Mouse (Mus musculus): ENCODE data around the gene Ace.

DNA sequence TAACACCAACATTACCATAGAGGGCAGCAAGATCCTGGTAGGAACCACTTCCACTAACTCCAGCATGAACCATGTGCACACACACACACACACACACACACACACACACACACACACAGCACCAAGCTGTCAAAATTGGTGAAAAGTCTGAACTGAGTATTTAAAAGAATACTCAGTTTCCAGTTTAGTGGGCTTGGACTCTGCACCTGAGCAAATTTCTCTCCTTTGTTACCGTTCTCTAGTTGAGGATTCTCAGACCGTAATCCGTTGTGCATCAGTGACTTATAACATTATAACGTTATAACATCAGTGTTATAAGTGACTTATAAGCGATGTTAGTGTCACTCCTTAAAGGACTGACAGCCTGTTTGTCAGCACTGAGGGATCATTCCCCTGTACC is 7.9 kb downstream of the Ace start:
- TF ChIP-seq POLR2A (IDR thresholded peaks at IDR 0.05; ENCODE audit: borderline replicate concordance, extremely low read depth, insufficient read depth, insufficient read length, poor library complexity, severe bottlenecking), result no peak
- no peak for TF ChIP-seq CTCF (IDR thresholded peaks at IDR 0.05; ENCODE audit: borderline replicate concordance, extremely low read depth, insufficient read depth, insufficient read length)
